Mouse (Mus musculus) left cerebral cortex, postnatal 14 days (tissue): ENCODE data around the gene Gng4. TPM values are rescaled to one million over a fixed set of nuclear protein-coding genes. Genes with fewer than 3 reads are reported as not detected.

Source experiments
- total RNA-seq, 2 experiments: library from RNA; stranded (reverse); gene quantifications; 2 replicates each; pipeline ENCODE4 v1.2.3; 2021

Gng4 gene
- total RNA-seq, 2 experiments from 2014 or later: 85.6 to 97.9 TPM

Other genes starting within 250 kb of the Gng4 start
- gene Lyst, start 193.7 kb upstream of the Gng4 start, total RNA-seq: 10 to 100 TPM; 34.8 to 44.6 TPM
- 10 to 100 TPM; 11.1 to 12.7 TPM for gene B3galnt2, start 170.4 kb downstream of the Gng4 start, total RNA-seq